Mouse (Mus musculus) adrenal gland, adult (tissue): ENCODE measurements around the gene Pou2f1.

Source experiments
- DNase-seq, 2 experiments: peaks; one replicate each; pipeline ENCODE4 v3.0.0; 2022 to 2023; ENCODE audit warnings: low spot score in 1 of 2; ENCODE audit not compliant: inconsistent age in 2 of 2

Gene Pou2f1

GRCm38 (mm10) chr1:166002520-166003155 is at the start of gene Pou2f1:
Pou2f1 (minus strand) TSS chr1:166002678.
- peak; percentile 99 for DNase-seq

GRCm38 (mm10) chr1:166049046-166049827 is 46.8 kb upstream of the Pou2f1 start:
- DNase-seq, result no peak

- DNase-seq, result peak in 1 of 2 experiments; percentile 59
These were observed 45.9 kb upstream of the Pou2f1 start for GRCm38 (mm10) chr1:166048230-166048911.

GRCm38 (mm10) chr1:166047505-166048170 is 45.2 kb upstream of the Pou2f1 start:
- DNase-seq, result peak in 1 of 2 experiments; percentile 38

- no peak for DNase-seq
These were observed 43.4 kb upstream of the Pou2f1 start for GRCm38 (mm10) chr1:166045894-166046197.

GRCm38 (mm10) chr1:166045060-166045893 is 42.8 kb upstream of the Pou2f1 start:
- DNase-seq, result no peak

GRCm38 (mm10) chr1:166043451-166044149 is 41.1 kb upstream of the Pou2f1 start:
- no peak for DNase-seq

- DNase-seq, result no peak
These were observed 39.0 kb upstream of the Pou2f1 start for GRCm38 (mm10) chr1:166041501-166041900.

- DNase-seq, result no peak
These were observed 36.4 kb upstream of the Pou2f1 start for GRCm38 (mm10) chr1:166038731-166039332.

GRCm38 (mm10) chr1:166035045-166035444 is 32.6 kb upstream of the Pou2f1 start:
- DNase-seq, result no peak

- no peak for DNase-seq
These were observed 29.4 kb upstream of the Pou2f1 start for GRCm38 (mm10) chr1:166031673-166032547.

- DNase-seq, result no peak
These were observed 21.5 kb upstream of the Pou2f1 start for GRCm38 (mm10) chr1:166023981-166024380.

GRCm38 (mm10) chr1:166017203-166017602 is 14.7 kb upstream of the Pou2f1 start:
- DNase-seq, result no peak

- DNase-seq, result no peak
These were observed 13.8 kb upstream of the Pou2f1 start for GRCm38 (mm10) chr1:166016306-166016705.

GRCm38 (mm10) chr1:166014530-166014929 is 12.1 kb upstream of the Pou2f1 start:
- DNase-seq, result no peak

- DNase-seq, result no peak
These were observed 7.6 kb upstream of the Pou2f1 start for GRCm38 (mm10) chr1:166010106-166010505.

GRCm38 (mm10) chr1:166008634-166009350 is 6.3 kb upstream of the Pou2f1 start:
- no peak for DNase-seq

GRCm38 (mm10) chr1:166007026-166007425 is 4.5 kb upstream of the Pou2f1 start:
- DNase-seq, result peak in 1 of 2 experiments; percentile 14
